Mouse (Mus musculus) NIH3T3 (cell line): ENCODE measurements around the gene Fat1.

Experiments used
- DNase-seq: peaks from one replicate; pipeline ENCODE4 v3.0.0-alpha.2; 2012; ENCODE audit warnings: low read depth

Gene Fat1

DNA sequence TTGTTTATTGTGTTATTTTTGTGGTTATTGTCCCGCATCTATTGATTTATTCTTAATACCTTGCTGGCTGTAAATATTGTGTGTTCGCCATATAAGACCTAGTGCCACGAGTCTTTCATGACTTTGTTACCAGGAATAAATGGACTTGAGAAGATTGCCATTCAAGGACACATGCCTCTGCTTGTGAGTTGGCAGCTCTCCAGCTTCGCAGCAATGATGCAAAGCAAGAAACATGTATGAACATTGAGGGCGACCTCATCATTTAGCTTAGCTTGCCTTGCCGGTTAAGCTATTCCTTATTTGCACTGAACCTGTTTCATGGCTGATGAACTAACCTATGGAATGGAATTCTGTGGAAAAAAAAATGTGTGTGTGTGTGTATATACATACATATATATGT, 26.2 kb downstream of the Fat1 start:
- peak; percentile 48 for DNase-seq

DNA sequence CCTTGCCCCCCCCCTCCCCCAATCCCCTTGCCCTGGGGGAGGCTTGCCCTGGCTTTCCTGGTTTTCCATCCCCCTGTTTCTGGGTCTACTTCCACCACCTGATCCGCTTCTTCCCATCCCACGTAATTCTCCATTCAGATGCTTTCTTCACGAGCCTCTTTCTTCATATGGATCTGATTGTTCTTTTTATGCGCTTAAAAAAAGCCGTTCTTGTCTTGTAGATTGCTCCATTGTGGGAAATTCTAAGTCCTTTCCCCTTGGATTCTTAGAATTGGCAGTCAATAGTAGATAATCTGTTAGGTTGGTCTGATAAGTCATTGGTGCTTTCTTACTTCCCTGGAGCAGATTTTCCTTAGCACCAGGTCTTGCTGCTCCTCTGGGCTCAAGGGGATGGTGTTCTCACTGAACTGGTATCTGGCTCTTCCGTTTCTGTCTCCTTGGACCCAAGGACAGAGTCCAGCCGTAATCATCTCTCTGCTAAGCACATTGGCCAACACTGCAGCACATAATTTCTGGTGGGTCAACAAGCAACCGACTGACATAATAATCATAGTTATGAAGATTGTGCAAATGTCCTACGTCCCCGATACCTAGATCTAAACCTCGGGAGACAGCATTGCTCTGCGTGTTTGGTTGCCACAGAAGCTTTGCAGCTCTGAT, 27.5 kb downstream of the Fat1 start:
- no peak for DNase-seq

DNA sequence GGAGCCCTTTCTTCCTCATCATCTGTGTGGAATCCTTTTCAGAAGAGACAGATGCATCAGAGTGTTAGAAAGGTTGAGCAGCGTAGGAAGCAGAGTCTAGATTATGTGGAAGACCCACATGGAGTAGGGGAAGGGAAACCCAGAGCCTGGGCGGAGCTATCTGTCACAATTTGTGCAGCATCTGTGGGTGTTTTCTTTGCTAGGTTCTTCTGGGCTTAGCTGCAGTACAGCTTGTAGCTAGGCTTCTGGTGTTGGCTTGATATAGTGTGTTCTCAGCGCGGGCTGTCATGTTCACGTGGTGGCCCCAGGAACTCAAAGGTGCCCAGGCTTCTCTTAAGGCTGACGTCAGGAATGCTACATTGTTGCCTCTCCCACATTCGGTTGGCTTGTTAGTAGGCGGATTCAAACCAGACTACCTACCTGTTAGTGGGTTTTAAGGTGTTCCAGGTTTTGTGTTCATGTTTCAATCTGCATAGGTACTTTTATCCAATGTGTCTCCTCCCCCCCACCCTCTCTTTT, 32.3 kb downstream of the Fat1 start:
- DNase-seq: no peak

DNA sequence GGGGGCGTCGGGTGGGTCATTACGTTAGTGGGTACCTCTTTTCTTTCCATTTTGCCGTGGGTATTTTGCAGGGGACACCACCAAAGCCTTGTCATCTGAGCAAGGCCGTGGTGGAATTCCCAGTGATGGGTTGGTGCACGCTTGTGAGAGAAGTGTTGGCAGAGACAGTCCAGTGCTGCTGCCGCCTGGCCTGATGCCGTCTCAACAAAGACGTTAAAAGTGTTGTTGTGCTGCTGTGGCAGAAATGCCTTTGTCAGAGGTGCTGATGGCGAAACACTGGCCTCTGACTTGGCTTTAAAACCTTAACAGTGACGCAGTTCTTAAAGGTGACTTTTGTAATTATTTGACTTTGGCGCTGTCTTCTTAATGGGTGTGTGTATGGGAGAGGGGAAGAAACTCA, 34.8 kb downstream of the Fat1 start:
- DNase-seq: no peak

DNA sequence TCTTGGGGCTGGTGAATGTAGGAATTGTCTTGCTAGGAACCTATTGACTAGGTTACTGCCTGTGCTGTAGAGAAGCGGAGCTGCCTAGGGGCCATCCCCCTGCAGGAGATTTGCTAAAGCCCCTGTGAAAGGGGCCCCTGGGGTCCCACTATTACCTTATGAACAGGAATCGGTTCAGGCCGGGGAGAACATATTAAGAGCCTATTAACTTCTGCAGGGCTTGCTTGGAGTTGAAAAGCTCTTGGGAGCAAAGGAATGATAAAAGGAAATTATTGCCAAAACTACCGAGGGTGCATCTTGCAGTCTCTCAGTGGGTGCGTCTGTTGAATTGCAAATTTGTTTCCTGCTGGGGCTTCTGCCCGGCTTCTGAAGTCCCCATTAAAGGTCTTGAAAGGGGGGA, 36.1 kb downstream of the Fat1 start:
- no peak for DNase-seq

DNA sequence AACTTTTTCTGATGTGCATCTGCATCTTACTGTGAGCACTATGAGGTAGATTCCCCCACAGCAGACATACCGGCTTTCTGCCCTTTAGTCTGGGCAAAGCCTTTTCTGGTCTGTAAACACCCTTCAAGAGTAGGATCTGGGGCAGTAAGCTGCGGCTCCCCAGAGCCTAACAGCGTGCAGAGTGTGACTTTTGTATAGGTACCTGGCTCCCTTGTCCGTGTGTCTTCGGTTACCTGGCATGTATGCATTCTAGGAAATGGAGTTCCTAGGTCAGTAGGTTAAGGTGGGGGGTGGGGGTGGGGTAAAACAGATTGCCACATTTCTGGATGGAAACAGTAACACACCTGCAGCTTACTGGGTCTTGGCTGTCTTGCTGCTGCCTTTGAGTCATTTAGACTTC, 36.7 kb downstream of the Fat1 start:
- no peak for DNase-seq

DNA sequence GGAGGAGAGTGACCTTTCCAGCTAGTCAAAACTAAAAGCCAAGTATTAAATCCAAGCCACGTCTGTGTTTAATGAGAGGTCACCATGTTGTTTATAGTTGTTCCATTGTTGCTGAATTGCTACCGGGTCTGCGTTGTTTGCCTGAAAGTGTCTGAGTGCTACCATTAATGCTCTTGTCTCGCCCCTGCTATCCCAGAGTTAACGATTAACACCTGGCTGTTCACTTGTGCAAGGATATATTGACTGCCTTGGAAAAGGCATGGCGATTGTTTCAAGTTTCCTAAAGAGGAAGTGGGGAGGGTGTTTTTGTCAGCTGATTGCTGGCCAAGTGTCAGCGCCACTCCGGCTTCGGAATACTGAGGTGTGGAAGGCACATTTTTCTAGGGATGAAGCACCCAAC, 39.9 kb downstream of the Fat1 start:
- no peak for DNase-seq

DNA sequence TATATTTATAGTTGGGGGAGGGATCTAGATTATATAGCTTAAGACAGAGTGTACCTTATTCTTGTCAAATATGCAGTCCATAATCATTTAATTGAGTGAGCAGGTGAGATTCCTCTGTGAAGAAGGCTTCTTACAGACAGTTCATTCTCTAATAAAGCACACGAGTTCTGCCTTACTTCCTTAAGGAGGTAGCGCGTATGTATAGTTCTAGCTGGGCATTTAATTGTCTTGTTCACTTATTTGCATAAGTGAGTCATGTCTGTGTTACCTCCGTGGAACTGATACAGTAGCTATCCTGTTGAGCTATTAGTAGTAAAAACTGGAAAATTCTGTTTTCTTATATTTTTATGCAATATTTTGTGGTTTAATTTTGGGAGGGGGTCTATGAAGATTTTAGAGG, 40.4 kb downstream of the Fat1 start:
- DNase-seq: no peak

DNA sequence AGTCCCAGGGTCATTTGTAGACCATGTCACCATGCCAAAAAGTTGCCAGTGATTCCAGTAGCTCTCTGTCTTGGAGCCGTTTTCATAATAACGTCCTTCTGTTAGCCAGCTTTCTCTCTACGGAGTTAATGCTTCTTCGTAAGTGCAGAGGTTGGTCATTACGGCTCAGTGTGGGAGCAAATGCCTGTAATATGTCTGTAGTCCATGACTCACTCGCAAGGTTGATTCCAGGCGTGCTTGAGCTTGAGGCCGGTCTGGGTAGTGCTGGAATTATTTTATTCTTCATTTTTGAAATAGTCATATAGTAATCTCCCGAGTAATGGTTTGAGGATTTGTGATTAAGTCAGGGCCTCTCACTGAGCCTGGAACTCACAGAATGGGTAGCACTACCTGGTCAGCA, 43.4 kb downstream of the Fat1 start:
- peak; percentile 81 for DNase-seq

DNA sequence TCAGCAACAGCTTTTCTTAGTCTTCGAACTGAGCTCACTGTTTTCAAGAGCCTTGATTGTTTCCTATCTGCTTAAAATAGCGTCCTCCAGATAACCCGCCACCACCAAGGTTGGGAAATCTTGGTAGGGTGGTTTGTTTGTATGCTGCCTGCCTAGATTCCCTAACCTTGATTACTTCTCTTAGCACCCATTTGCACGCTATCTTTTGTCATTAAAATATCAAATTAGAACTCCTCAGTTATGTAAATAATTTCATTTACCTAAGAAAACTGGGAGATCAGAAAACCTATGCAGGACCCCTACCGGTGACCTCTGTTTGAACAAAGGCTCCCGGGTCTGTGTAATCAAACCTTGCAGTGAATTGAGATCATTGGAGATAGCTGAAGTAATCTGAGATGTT, 44.0 kb downstream of the Fat1 start:
- no peak for DNase-seq

DNA sequence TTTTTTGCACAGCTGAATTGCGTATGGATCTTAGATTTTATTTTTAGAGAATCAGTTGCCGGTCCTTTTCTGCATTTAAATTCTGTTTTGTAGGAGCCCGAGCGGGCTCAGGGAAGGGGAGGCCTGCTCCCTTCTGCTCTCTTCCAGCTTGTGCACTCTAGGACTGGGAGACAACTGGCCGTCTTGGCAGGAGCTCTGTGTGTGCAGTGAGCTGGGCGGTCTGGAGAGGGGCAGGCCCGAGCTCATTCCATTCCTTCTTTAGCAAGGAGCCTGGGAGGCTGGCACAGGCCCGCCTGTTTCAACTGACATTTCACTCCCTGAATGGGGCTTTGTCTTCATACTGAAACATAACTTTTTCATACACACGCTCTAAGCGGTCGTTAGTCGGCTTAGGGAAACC, 44.8 kb downstream of the Fat1 start:
- DNase-seq: peak; percentile 52

DNA sequence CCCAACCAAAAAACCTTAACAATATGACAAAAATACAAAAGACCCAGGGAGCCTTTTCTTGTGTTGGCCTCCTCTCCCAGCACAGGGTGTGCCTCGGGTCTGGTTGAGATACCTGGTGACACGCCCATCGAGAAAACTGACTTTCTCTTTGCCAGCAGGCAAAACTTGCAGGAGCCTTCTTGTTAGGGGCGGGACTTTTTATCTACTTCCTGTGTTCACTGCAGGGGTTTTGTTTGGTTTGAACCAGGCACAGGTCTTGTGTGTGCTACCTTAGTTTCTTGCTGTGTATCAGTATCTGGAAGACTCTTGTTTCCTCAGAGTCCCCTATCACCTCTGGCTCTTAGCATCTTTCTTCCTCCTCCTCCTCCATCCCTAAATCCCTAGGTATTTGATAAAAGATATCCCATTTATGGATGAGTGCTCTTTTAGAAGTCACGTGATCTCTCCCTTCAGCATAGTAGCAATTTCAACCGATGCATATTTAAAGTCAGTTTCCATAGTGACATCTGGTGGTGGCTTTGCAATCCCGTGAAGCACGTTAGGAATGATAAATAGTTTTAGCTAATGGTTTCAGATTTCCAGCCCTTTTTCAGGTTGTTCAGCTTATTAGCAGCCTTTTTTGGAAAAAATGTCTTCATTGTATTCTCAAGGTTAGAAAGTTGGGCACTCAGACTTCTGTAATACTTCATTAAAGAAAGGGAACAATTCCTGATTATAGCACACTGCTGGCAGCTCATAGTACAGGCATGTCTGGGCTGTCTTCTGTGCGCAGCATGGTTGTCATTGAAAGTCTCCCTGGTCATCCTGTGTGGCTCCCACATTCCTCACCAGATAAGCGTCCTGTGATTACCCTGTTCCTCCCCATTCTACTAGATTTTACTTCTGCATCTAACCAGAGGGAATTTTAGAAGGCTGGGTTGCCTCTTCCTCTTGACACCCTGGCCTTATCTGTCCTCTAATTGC, 50.4 kb downstream of the Fat1 start:
- DNase-seq: peak; percentile 79

DNA sequence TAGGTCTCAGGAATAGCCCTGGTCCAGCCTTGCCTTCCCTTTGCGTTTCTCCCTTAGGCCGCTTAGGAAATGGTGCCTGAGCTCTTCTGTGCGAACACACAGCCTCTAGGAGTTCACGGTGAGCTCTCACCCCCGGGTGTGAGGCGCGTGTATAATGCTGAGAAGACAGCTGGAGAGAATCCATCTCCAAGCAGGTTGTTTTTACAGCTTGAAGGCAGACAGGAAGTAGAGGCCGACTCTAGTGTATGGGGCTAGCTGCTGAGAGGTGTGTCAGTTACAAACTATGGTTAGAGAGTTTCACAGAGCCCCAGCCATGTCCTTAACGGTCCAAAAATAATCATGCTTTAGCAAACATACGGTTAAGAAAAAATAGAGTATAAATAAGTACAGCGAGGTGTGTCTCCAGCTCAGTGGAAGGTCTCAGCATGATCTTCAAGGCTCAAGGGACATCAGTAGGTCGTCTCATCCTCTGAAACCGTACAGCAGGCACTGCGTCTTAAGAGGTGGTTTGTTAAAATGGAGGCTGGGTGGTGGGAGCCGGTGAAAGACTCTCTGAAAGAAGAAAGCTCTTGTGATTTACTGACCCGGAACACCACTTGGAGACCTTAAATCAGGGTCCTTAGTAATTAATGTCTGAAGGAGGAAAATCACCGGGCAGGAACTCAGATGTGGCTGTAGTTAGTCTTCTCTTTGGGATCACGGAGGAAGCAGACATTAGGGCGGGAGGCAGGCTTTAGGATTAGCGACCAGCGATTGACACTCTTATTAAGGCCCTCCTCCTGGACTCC, 56.6 kb downstream of the Fat1 start:
- DNase-seq: no peak

DNA sequence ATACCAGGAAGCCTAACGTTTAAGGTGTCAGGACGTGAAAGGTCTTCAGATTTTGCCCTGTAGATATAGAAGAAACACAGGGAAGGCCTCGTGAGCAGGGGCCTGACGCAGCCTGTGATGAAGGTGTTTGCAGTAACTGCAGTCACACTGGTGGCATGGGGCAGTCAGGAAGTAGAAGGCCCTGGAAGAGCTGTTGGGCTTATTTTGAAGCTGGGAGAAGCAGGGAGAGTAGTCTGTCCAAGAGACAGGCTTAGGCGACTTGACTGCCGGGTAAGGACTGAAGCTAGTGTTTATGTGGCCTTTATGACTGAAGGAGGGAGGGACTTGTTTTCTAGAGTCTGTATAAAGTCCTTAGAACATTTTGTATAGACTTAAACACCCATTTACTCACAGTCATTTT, 57.4 kb downstream of the Fat1 start:
- no peak for DNase-seq

DNA sequence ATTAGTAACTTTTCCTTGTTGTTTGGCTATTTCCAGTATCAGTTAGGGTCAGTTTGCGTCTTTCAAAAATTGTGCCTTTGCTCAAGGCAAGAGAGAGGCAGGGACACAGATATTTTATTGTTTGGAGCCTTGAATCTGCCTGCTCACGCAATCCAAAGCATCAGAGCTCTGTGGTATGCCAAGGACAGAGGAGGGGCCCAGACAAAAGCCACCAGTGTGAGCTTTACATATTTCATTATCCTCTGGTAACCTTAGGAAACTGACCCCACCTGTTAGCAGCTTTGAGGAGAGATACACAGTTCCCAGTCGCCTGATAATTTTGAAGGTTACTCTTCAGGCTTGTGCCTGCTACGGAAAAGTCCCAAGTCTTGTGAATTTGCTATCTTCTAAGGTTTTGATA, 58.1 kb downstream of the Fat1 start:
- no peak for DNase-seq

DNA sequence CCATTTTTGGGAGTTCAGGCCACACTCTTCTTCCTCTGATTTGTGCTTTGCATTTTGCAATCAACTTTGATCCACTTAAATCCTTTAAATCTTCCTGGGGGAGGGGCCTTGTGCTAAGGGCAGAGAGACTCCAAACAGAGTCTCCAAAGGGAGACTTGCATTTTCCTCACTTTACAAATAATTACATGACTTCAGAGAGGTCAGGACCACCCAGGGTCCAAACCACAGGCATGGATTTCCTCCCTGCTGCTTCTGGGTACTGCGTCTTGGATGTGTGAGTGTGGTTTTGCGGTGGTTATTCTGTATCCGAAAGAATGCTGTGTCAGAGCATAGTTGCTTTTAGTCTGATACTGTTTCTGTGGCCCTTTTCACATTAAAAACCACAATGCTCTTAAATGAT, 61.2 kb downstream of the Fat1 start:
- peak; percentile 77 for DNase-seq

DNA sequence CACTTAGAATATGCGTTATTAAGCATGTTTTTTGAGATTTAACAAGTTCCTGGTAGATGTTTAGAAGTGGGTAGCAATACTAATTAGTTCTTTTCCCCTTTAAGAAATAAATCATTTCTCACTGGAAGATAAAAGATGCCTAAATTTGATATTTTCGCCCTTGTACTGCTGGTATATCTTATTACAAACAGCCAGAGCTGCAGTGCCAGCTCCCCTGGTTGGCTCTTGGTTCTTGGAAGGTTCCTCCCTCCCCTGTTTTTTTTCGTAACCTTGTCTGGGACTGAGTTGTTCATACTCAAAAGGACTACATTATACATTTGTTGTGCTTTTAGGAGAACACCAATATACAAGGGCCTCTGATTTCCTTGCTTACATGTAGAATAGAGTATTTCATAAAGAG, 62.1 kb downstream of the Fat1 start:
- no peak for DNase-seq

DNA sequence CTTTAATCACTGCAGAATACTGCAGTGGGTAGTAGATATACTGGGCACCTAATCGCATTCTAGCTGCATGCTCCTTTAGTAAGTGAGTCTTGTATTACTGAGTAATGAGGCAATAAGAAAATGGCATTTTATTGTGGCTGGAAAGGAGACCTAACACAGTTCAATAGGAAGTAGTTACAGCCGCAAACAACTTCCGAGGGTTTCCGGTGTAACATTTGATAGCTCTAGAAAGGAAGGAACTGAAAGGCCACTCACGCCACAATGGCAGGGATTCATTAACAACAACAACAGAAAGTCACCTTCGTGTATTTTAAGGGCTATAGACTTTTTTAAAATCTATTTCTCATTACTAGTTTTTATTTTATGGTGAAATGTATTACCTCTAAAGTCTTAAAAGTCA, 62.6 kb downstream of the Fat1 start:
- no peak for DNase-seq

DNA sequence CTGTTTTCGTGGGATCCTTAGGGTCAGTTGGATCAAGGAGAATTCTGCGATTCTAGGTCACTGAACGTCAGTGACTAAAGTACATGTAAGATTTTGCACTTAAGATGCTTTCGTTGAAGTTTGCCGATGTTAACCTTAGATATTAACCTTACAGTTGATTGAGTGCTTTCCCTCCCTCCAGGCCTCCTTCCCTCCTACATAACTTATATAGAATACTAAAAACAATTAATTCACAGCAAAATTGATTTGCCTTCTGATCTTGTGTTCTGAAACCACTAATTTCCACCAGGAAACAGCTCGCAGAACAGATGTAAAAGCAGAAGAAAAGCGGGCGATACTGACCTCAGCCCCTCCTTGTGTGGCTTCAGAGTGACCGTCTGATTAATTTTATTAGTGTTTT, 63.0 kb downstream of the Fat1 start:
- DNase-seq: no peak

DNA sequence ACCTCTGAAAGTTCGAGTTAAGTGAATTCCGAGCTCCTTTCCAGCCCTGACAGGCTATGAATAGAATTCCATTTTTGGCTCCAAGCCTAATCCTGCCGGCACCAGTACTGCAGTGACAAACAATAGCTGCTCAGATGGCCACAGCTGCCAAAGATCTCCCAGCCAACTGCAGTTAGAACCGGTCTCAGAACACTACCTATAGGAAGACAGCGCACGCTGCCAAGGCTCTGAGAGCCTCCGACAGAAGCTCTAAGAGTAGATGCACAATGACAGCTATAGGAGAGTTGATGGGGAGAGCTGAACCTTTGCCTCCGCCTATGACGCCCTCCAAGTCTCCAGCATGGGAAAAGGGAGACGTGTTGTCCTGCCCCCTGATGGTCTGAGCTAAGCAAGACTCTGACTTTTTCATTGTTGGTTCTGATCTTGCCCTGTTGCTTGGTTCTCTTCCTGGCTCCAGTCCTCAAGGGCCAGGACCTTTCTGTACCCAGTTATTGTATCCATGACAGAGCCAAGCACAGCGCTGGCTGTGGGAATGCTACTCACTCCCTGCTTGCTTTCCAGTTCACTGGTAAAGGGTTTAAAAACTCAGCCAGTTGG, 63.5 kb downstream of the Fat1 start:
- DNase-seq: no peak

DNA sequence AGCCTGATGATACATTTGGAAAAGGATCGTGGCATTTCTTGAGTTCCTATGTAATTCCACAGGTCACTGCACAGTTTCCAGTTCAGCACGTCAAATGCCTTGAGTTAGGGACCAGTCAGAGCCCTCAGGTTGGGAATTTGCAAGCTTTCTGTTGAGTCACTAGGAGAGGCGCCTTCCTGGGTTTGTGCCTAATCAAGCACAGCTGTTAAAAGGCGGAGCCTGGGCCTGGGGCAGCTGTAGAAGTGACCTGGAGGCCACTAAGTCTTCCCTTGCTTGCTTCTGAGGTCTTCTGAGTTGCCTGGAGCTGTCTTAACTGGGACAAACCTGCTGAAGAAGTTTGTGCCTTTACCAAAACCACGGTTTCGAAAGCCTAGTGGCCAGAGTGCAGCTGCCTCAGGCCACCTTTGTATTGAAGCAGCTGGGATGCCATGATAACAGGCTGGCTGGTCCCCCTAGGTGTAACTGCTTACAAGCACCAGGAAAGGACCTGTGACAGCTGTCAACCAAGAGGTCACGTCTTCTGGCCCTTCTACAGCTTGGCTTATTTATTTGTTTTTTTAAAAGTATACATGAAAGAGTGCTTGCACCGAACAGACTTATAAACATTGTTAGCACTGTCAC, 66.4 kb downstream of the Fat1 start:
- DNase-seq: peak; percentile 85

DNA sequence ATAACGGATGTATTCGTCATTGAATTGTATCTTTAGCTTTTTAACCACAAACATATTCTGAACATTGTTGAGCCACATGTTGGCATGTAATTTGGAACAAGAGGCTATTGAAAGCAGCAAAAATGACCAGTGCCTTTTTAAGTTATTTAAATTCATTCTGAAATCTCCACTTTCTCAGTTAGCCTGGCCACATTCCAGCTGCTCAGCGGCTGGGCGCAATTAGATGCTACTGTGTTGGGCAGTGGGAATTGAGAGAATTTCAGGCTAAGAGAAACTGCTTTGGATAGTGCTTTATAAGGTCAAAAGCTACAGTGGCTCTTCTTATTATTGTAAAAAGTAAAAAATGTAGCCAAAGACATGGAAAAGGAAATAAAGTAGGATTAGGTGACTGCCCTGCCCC, 67.4 kb downstream of the Fat1 start:
- peak; percentile 62 for DNase-seq
